Mouse (Mus musculus) limb, embryonic 14.5 days (tissue): ENCODE data around the gene Recql. TPM values are rescaled to one million over a fixed set of nuclear protein-coding genes. Genes with fewer than 3 reads are reported as not detected.

Experiments used
- ATAC-seq: fragments of 200-750 bp; cut with Nextera tagmentation; 2 replicates; pipeline ENCODE4 v1.8.0; 2017; ENCODE audit warnings: low read depth, moderate number of reproducible peaks, moderate TSS enrichment; ENCODE audit not compliant: low FRiP score
- DNase-seq: peaks from one replicate; pipeline ENCODE4 v3.0.0-alpha.2; 2015; ENCODE audit warnings: low spot score
- H3K27ac ChIP-seq: fragments of 300-500 bp; sonication (generic); replicated peaks from 2 replicates; pipeline ENCODE4 v1.5.1; 2014; ENCODE audit warnings: low read depth, mild to moderate bottlenecking, low read length, moderate library complexity, mixed read lengths
- H3K27me3 ChIP-seq: fragments of 300-500 bp; sonication (generic); 2 replicates; pipeline ENCODE4 v1.6.1; 2014; ENCODE audit warnings: low read length, mixed read lengths; ENCODE audit not compliant: control insufficient read depth, insufficient read depth
- H3K36me3 ChIP-seq: fragments of 300-500 bp; sonication (generic); 2 replicates; pipeline ENCODE4 v1.6.1; 2014; ENCODE audit warnings: mild to moderate bottlenecking, low read length, moderate library complexity, mixed read lengths; ENCODE audit not compliant: control insufficient read depth, insufficient read depth
- H3K4me1 ChIP-seq: fragments of 300-500 bp; sonication (generic); 2 replicates; pipeline ENCODE4 v1.6.1; 2014; ENCODE audit warnings: antibody characterized with exemption, low read length, mixed read lengths; ENCODE audit not compliant: control insufficient read depth, insufficient read depth
- H3K4me2 ChIP-seq: fragments of 300-500 bp; sonication (generic); replicated peaks from 2 replicates; pipeline ENCODE4 v1.6.1; 2014; ENCODE audit warnings: low read depth, mild to moderate bottlenecking, low read length, moderate library complexity; ENCODE audit not compliant: severe bottlenecking
- H3K4me3 ChIP-seq: fragments of 300-500 bp; sonication (generic); replicated peaks from 2 replicates; pipeline ENCODE4 v1.5.1; 2014; ENCODE audit warnings: low read length
- H3K9ac ChIP-seq: fragments of 300-500 bp; sonication (generic); 2 replicates; pipeline ENCODE4 v1.6.1; 2014; ENCODE audit warnings: mild to moderate bottlenecking, low read depth, low read length, moderate library complexity; ENCODE audit not compliant: severe bottlenecking
- H3K9me3 ChIP-seq: fragments of 300-500 bp; sonication (generic); 2 replicates; pipeline ENCODE4 v1.6.1; 2016; ENCODE audit warnings: low read length; ENCODE audit not compliant: control insufficient read depth
- POLR2A ChIP-seq: fragments of 200-500 bp; IDR thresholded peaks from 2 replicates; pipeline ENCODE4 v1.8.0; 2012; ENCODE audit warnings: inconsistent platforms, mild to moderate bottlenecking, moderate library complexity, borderline replicate concordance; ENCODE audit not compliant: insufficient read depth, insufficient read length; ENCODE audit errors: extremely low read depth
- WGBS: fragments of 180-500 bp; shearing (Covaris S2); extraction: QIAGEN DNeasy Blood & Tissue Kit; methylation state at CpG from one replicate; pipeline ENCODE4 v1.1.7; 2014; 5-methylcytosine and 5-hydroxymethylcytosine counted together
- polyA plus RNA-seq, 2 experiments: library from polyadenylated mRNA; depleted of rRNA in 1 of 2; stranded (reverse) in 1 of 2; unstranded in 1 of 2; fragments of >200 nt; fragmentation: Nextera tagmentation in 1 of 2; extraction: Ambion mirVana in 1 of 2; gene quantifications; 2 replicates each; pipeline versions ENCODE4 v1.2.1 to v1.2.3; 2012 to 2014

The Recql gene
- polyA plus RNA-seq, 2 experiments = 23.9 to 26.7 TPM

DNA sequence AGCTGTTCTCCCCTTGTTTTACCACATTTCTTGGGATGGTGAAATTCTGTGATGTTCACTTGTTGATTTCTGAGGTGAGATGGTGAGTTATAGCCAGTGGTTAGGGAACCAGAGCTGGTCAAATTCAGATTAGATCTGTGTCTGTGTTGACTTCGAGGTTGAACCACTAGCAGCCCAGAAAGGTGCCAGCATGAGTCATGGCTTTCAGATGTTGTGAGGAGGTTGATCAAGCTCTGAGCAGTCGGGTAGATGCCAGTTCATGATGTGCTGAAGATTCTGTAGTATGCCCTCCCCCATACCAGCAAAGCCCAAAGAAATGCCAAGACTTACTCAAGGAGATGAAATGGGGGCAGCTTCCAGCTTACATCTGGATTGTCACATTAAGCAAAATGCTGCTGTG, 2.2 kb upstream of the Recql start:
- TF ChIP-seq POLR2A = no peak
- H3K9me3 ChIP-seq = no peaks in the 10 kb centered on the region
- H3K27ac ChIP-seq = no peak overlapping the region
- peaks cover 17% of the 10 kb centered on the region for H3K4me1 ChIP-seq
- DNase-seq = no peak
- WGBS = 89% methylated on average over 2 of the region's 2 CpGs
- no peak overlapping the region for H3K4me3 ChIP-seq
- H3K27me3 ChIP-seq = no peaks in the 10 kb centered on the region
- peak overlapping the region; percentile 68; the same call in 1 of the 2 replicates for H3K4me2 ChIP-seq
- ATAC-seq = no peak
- no peak overlapping the region for H3K9ac ChIP-seq
- peaks cover 12% of the 10 kb centered on the region for H3K36me3 ChIP-seq

DNA sequence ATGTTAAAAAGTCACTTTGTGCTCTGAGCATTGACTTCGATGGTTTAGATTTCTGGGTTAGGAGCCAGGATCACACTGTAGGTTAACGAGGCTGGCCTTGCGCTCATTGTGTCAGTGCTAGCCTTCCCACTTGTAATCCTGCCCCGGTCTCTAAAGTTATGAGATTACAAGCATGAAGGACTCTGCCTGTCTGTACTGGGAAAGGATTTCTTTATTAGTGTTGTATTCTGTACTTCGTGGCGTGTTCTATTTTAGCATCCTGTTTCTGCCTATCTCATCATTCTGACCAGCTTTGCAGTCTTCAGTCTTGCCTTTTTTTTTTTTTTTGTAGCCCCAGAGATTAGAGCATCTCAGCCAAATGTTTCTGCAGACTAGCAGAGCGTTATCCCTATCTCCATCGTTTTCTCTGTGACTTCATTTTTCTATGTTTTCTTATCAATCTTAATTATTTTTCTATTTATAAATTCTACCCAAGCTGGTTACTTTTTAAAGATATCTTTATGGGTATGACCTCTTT, 926 bp upstream of the Recql start:
- no peak for ATAC-seq
- Histone ChIP-seq H3K27ac (peak overlapping the region; percentile 71; the same call in 1 of the 2 replicates), H3K4me3 (peak overlapping the region; percentile 98)

DNA sequence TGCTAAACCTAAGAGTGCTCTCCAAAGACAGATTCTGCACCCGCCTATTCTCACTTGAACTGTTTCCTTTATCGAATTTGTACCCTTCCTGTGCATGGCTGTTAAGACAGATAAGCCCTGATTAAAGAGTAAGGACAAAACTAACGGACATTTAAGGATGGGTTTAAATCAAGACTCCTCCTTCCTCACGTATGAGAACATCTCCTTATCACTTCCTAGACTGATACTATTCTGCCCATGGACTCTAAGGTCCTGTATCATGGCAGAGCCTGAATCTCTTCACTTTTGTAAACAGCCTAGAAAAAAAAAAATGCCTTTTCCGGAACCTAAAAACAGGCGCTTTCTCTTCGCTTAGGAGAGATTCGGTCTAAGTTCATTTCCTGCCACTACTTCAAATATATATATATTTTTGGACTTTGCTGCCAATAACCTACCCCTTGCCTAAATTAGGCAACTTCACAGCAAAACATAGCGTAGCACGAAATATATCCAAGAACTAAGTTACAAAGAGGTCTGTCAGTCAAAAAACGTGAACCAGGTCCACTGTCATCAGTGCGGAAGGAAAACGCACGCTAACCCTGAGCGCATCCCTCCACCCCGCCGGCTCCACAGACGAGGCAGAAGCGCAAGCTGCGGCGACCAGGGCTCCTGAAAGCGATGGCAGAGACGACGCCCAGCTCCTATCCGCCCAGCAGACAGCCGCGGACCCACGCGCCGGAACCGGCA, 439 bp downstream of the Recql start:
- H3K27me3 ChIP-seq = no peaks in the 10 kb centered on the region
- H3K4me3 ChIP-seq = peak overlapping the region; percentile 98
- 0 out of 2 replicates have a peak, but pooled peaks cover 5% of the 10 kb centered on the region for H3K36me3 ChIP-seq
- 6% methylated on average over 31 of the region's 31 CpGs for WGBS
- TF ChIP-seq POLR2A = no peak
- peaks cover 17% of the 10 kb centered on the region for H3K4me1 ChIP-seq
- ATAC-seq = peak; percentile 60
- peak overlapping the region; percentile 72 for H3K4me2 ChIP-seq
- no peak for DNase-seq
- no peaks in the 10 kb centered on the region for H3K9me3 ChIP-seq
- H3K9ac ChIP-seq = peak overlapping the region; percentile 60
- no peak overlapping the region for H3K27ac ChIP-seq

More for the DNA sequence above, 926 bp upstream of the Recql start:
- H3K36me3 ChIP-seq = peaks cover 5% of the 10 kb centered on the region; the same call in 1 of the 2 replicates
- H3K4me1 ChIP-seq = peaks cover 17% of the 10 kb centered on the region
- peak overlapping the region; percentile 94 for H3K9ac ChIP-seq
- DNase-seq = no peak
- WGBS = 20% methylated on average over 8 of the region's 8 CpGs
- H3K4me2 ChIP-seq = peak overlapping the region; percentile 68
- no peak for TF ChIP-seq POLR2A
- no peaks in the 10 kb centered on the region for H3K9me3 ChIP-seq
- no peaks in the 10 kb centered on the region for H3K27me3 ChIP-seq

DNA sequence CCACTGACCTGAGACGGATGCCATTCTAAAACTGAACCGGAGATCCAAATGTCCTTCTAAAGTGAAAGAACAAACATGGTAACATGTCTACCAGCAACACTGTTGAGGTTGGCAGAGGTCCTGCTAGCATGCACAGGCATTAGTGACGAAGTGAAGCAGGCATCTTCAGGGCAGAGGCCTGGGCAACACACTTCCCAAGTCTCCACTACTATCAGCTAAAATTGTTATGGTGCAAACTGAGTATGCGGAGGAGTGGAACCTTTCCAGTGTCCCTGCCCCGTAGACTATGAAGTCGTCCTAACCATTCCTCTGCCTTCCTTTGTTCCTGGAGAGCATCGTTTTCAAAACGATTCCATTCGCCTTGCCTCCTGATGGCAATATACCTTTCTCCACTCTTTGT, 2.4 kb downstream of the Recql start:
- TF ChIP-seq POLR2A = no peak

DNA sequence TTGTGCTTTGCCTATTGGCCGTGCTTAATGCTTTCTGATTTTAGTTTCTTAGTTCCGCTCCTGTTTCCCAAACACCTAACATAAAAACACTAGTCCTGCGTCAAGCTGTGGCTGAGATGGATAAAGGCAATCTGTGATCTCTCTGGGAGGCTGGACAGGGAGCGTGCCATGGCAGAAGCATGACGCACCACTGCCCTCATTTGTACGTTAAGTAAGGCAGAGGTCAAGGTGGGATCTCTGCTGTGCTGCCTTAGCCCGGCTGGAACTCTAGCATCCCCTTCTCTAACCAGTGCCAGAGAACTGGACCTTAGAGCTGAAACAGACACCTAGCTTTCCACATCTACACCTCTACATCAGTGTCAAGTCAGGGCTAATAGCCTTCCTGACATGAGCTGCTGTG, 5.3 kb downstream of the Recql start:
- H3K27me3 ChIP-seq = no peaks in the 10 kb centered on the region
- H3K27ac ChIP-seq = no peak overlapping the region
- H3K4me1 ChIP-seq = peaks cover 4% of the 10 kb centered on the region; the same call in 1 of the 2 replicates
- WGBS = 89% methylated on average over 7 of the region's 7 CpGs
- no peak overlapping the region for H3K4me2 ChIP-seq
- H3K9me3 ChIP-seq = no peaks in the 10 kb centered on the region
- no peak overlapping the region for H3K9ac ChIP-seq
- no peak for TF ChIP-seq POLR2A
- no peak overlapping the region for H3K4me3 ChIP-seq
- ATAC-seq (no peak), DNase-seq (no peak)
- peaks cover 4% of the 10 kb centered on the region for H3K36me3 ChIP-seq

More for the DNA sequence above, 2.4 kb downstream of the Recql start:
- no peaks in the 10 kb centered on the region for H3K27me3 ChIP-seq
- H3K36me3 ChIP-seq = 0 out of 2 replicates have a peak, but pooled peaks cover 5% of the 10 kb centered on the region
- no peaks in the 10 kb centered on the region for H3K9me3 ChIP-seq
- peaks cover 17% of the 10 kb centered on the region for H3K4me1 ChIP-seq
- 91% methylated on average over 9 of the region's 9 CpGs for WGBS
- ATAC-seq (no peak), DNase-seq (no peak)
- no peak overlapping the region for H3K9ac ChIP-seq
- no peak overlapping the region for H3K4me3 ChIP-seq
- H3K4me2 ChIP-seq = no peak overlapping the region
- H3K27ac ChIP-seq = no peak overlapping the region
